Mouse (Mus musculus): ENCODE measurements at regions not wholly inside any gene's neighbourhood (a gene's known extent, or its start where the extent isn't known, plus 50 kb on each side); places are given as distances from the start of the nearest gene placed in this dataset.
A peak's percentile ranks its signal among the peaks of the same experiment; 100 is the strongest.

- Histone ChIP-seq H3K4me3 (no peak overlapping the region), H3K27ac (no peak overlapping the region)
- DNase-seq (ENCODE audit: low spot score in 2 of 2) = no peak
- no peak for TF ChIP-seq CTCF (conservative IDR thresholded peaks at IDR 0.05)
Measured at GRCm38 (mm10) chr12:12778563-12779256, 163.0 kb downstream of the Mycn start.

GRCm38 (mm10) chr12:12777422-12777821 is 164.3 kb downstream of the Mycn start:
- DNase-seq (ENCODE audit: low spot score in 2 of 2) = no peak
- Histone ChIP-seq H3K4me3 (no peak overlapping the region), H3K27ac (no peak overlapping the region)
- no peak for TF ChIP-seq CTCF (conservative IDR thresholded peaks at IDR 0.05)

GRCm38 (mm10) chr12:12776783-12777182 is 164.9 kb downstream of the Mycn start:
- TF ChIP-seq CTCF (conservative IDR thresholded peaks at IDR 0.05) = no peak
- Histone ChIP-seq H3K4me3 (no peak overlapping the region), H3K27ac (no peak overlapping the region)
- DNase-seq (ENCODE audit: low spot score in 2 of 2) = peak in 1 of 2 experiments; percentile 16

GRCm38 (mm10) chr12:12770970-12771369 is 170.7 kb downstream of the Mycn start:
- DNase-seq (ENCODE audit: low spot score in 2 of 2) = no peak
- H3K4me3 ChIP-seq = no peak overlapping the region
- no peak for TF ChIP-seq CTCF (conservative IDR thresholded peaks at IDR 0.05)
- no peak overlapping the region for H3K27ac ChIP-seq

GRCm38 (mm10) chr12:12766510-12767304 is 175.0 kb downstream of the Mycn start:
- no peak overlapping the region for H3K4me3 ChIP-seq
- no peak for DNase-seq (ENCODE audit: low spot score in 2 of 2)
- TF ChIP-seq CTCF (conservative IDR thresholded peaks at IDR 0.05) = no peak
- H3K27ac ChIP-seq = no peak overlapping the region

GRCm38 (mm10) chr12:12765490-12766058 is 176.1 kb downstream of the Mycn start:
- DNase-seq (ENCODE audit: low spot score in 2 of 2) = no peak

GRCm38 (mm10) chr12:12765055-12765454 is 176.7 kb downstream of the Mycn start:
- TF ChIP-seq CTCF (conservative IDR thresholded peaks at IDR 0.05) = no peak
- Histone ChIP-seq H3K27ac (no peak overlapping the region), H3K4me3 (no peak overlapping the region)
- no peak for DNase-seq (ENCODE audit: low spot score in 2 of 2)

More at GRCm38 (mm10) chr12:12765490-12766058, 176.1 kb downstream of the Mycn start:
- no peak overlapping the region for H3K27ac ChIP-seq
- TF ChIP-seq CTCF (conservative IDR thresholded peaks at IDR 0.05) = no peak
- no peak overlapping the region for H3K4me3 ChIP-seq

GRCm38 (mm10) chr12:12764586-12764985 is 177.1 kb downstream of the Mycn start:
- no peak for TF ChIP-seq CTCF (conservative IDR thresholded peaks at IDR 0.05)
- Histone ChIP-seq H3K27ac (no peak overlapping the region), H3K4me3 (no peak overlapping the region)
- no peak for DNase-seq (ENCODE audit: low spot score in 2 of 2)

GRCm38 (mm10) chr12:12756301-12756948 is 185.3 kb downstream of the Mycn start:
- Histone ChIP-seq H3K4me3 (no peak overlapping the region), H3K27ac (no peak overlapping the region)
- no peak for DNase-seq (ENCODE audit: low spot score in 2 of 2)
- TF ChIP-seq CTCF (conservative IDR thresholded peaks at IDR 0.05) = no peak

GRCm38 (mm10) chr12:12753849-12754248 is 187.9 kb downstream of the Mycn start:
- Histone ChIP-seq H3K4me3 (no peak overlapping the region), H3K27ac (no peak overlapping the region)
- DNase-seq (ENCODE audit: low spot score in 2 of 2) = no peak
- TF ChIP-seq CTCF (conservative IDR thresholded peaks at IDR 0.05) = no peak

GRCm38 (mm10) chr12:12751670-12752426 is 189.9 kb downstream of the Mycn start:
- no peak for TF ChIP-seq CTCF (conservative IDR thresholded peaks at IDR 0.05)
- no peak overlapping the region for H3K27ac ChIP-seq
- DNase-seq (ENCODE audit: low spot score in 2 of 2) = no peak
- H3K4me3 ChIP-seq = no peak overlapping the region

- no peak overlapping the region for H3K4me3 ChIP-seq
- no peak for DNase-seq (ENCODE audit: low spot score in 2 of 2)
- TF ChIP-seq CTCF (conservative IDR thresholded peaks at IDR 0.05) = no peak
- no peak overlapping the region for H3K27ac ChIP-seq
Measured at GRCm38 (mm10) chr12:12749690-12750089, 192.0 kb downstream of the Mycn start.
